Mouse (Mus musculus) forebrain, embryonic 12.5 days (tissue): ENCODE results near the gene Tpgs1. TPM values are rescaled to one million over a fixed set of nuclear protein-coding genes. Genes with fewer than 3 reads are reported as not detected.

ENCODE experiments used
- ATAC-seq: fragments of 200-750 bp; cut with Nextera tagmentation; 2 replicates; pipeline ENCODE4 v1.8.0; 2017; ENCODE audit warnings: moderate TSS enrichment; ENCODE audit not compliant: low FRiP score
- H3K27ac ChIP-seq: fragments of 300-500 bp; sonication (generic); 2 replicates; pipeline ENCODE4 v1.5.1; 2016; ENCODE audit warnings: mild to moderate bottlenecking
- H3K27me3 ChIP-seq: fragments of 300-500 bp; sonication (generic); 2 replicates; pipeline ENCODE4 v1.6.1; 2016; ENCODE audit warnings: mild to moderate bottlenecking
- H3K36me3 ChIP-seq: fragments of 300-500 bp; sonication (generic); replicated peaks from 2 replicates; pipeline ENCODE4 v1.6.1; 2016; ENCODE audit warnings: mild to moderate bottlenecking
- H3K4me1 ChIP-seq: fragments of 300-500 bp; sonication (generic); 2 replicates; pipeline ENCODE4 v1.6.1; 2016
- H3K4me2 ChIP-seq: fragments of 300-500 bp; sonication (generic); 2 replicates; pipeline ENCODE4 v1.6.1; 2016; ENCODE audit warnings: mild to moderate bottlenecking, moderate library complexity
- H3K4me3 ChIP-seq: fragments of 300-500 bp; sonication (generic); replicated peaks from 2 replicates; pipeline ENCODE4 v1.5.1; 2016; ENCODE audit warnings: mild to moderate bottlenecking
- H3K9ac ChIP-seq: fragments of 300-500 bp; sonication (generic); 2 replicates; pipeline ENCODE4 v1.6.1; 2016; ENCODE audit warnings: mild to moderate bottlenecking
- H3K9me3 ChIP-seq: fragments of 300-500 bp; sonication (generic); 2 replicates; pipeline ENCODE4 v1.6.1; 2016
- WGBS: fragments of 180-500 bp; shearing (Covaris S2); methylation state at CpG from one replicate; pipeline ENCODE4 v1.1.7; 2016; 5-methylcytosine and 5-hydroxymethylcytosine counted together
- polyA plus RNA-seq: library from polyadenylated mRNA; unstranded; fragments of >200 nt; fragmentation: Nextera tagmentation; extraction: Ambion mirVana; gene quantifications from 2 replicates; pipeline ENCODE4 v1.2.1, GENCODE M21; 2016

Tpgs1 gene
- polyA plus RNA-seq, 1 experiment from 2014 or later = 62.5 TPM

GRCm38 (mm10) chr10:79686219-79686618 lies 17.1 kb downstream of the Tpgs1 start:
- Histone ChIP-seq H3K27ac (no peak overlapping the region), H3K9ac (no peak overlapping the region), H3K4me2 (no peak overlapping the region), H3K4me1 (peaks cover 20% of the 10 kb centered on the region), H3K9me3 (no peaks in the 10 kb centered on the region), H3K27me3 (no peaks in the 10 kb centered on the region), H3K36me3 (peaks cover 61% of the 10 kb centered on the region), H3K4me3 (no peak overlapping the region)
- 90% methylated on average over 2 of the region's 2 CpGs for WGBS
- no peak for ATAC-seq

DNA sequence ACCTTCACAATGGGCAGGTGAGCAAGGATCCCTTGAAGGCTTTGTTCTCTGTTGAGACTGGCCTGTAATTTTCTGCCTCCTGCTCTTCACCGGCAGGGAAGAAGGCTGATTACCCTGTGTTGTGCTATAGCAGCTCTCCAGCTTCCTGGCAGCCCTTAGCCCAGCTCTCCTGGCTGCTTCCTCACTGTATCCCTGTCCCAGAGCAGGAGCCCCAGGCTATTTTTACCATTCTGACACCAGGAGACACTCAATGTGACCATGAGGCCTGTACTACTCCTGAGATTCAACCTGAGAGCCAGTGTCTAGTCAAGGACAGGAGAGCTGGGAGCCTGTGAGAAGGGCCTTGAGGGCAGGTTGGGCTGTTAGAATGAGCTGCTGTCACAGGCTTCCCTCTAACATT lies 17.5 kb downstream of the Tpgs1 start:
- H3K4me2 ChIP-seq = no peak overlapping the region
- no peak overlapping the region for H3K9ac ChIP-seq
- no peak for ATAC-seq
- H3K36me3 ChIP-seq = peaks cover 61% of the 10 kb centered on the region
- H3K27ac ChIP-seq = no peak overlapping the region
- H3K27me3 ChIP-seq = no peaks in the 10 kb centered on the region
- no peak overlapping the region for H3K4me3 ChIP-seq
- 88% methylated on average over 1 of the region's 1 CpGs for WGBS
- peaks cover 18% of the 10 kb centered on the region for H3K4me1 ChIP-seq
- H3K9me3 ChIP-seq = no peaks in the 10 kb centered on the region

GRCm38 (mm10) chr10:79687513-79687912 lies 18.3 kb downstream of the Tpgs1 start:
- Histone ChIP-seq H3K9me3 (no peaks in the 10 kb centered on the region), H3K36me3 (peaks cover 61% of the 10 kb centered on the region), H3K27ac (no peak overlapping the region), H3K4me2 (no peak overlapping the region), H3K4me1 (peaks cover 18% of the 10 kb centered on the region), H3K27me3 (no peaks in the 10 kb centered on the region), H3K4me3 (no peak overlapping the region), H3K9ac (no peak overlapping the region)
- WGBS = 95% methylated on average over 6 of the region's 6 CpGs
- ATAC-seq = no peak

GRCm38 (mm10) chr10:79688720-79689119 lies 19.6 kb downstream of the Tpgs1 start, which contains the start of gene Gzmm:
Gene Gzmm (plus strand): TSS chr10:79689020.
- H3K4me1 ChIP-seq = peaks cover 7% of the 10 kb centered on the region
- no peaks in the 10 kb centered on the region for H3K27me3 ChIP-seq
- no peaks in the 10 kb centered on the region for H3K9me3 ChIP-seq
- 91% methylated on average over 4 of the region's 4 CpGs for WGBS
- no peak within 1 kb of the TSS for H3K9ac ChIP-seq
- H3K27ac ChIP-seq = no peak within 1 kb of the TSS
- H3K4me3 ChIP-seq = no peak within 1 kb of the TSS
- peaks cover 61% of the 10 kb centered on the region for H3K36me3 ChIP-seq
- no peak within 1 kb of the TSS for H3K4me2 ChIP-seq
- no peak for ATAC-seq

GRCm38 (mm10) chr10:79689178-79689577 lies 20.0 kb downstream of the Tpgs1 start:
- Histone ChIP-seq H3K27me3 (no peaks in the 10 kb centered on the region), H3K36me3 (peaks cover 58% of the 10 kb centered on the region), H3K27ac (no peak overlapping the region), H3K4me3 (no peak overlapping the region), H3K4me2 (no peak overlapping the region), H3K4me1 (peaks cover 3% of the 10 kb centered on the region), H3K9ac (no peak overlapping the region), H3K9me3 (no peaks in the 10 kb centered on the region)
- no peak for ATAC-seq
- WGBS = 95% methylated on average over 3 of the region's 3 CpGs

DNA sequence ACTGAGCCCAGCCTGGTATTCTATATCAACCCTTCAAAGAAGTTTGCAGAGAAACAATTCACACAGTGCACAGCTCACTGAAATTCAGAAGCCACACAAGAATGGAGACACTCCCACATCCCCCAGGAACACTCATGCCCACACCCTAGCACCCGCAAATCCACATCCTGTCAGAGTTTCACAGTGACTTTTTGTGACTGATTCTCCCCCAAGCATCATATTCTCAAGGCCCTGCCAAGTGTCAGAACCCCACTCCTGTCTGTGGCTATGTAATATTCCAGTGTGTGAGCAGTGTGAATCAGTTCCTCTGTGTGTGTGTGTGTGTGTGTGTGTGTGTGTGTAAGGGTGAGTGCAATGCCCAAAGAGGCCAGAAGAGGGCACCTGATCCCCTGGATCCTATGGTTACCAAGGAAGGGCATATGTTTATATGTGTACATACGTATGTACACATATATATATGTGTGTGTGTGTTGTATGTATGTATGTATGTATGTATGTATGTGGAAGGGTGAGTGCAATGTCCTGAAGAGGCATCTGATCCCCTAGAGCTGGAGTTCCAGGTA lies 22.9 kb downstream of the Tpgs1 start:
- Histone ChIP-seq H3K4me3 (no peak overlapping the region), H3K9me3 (no peaks in the 10 kb centered on the region), H3K9ac (no peak overlapping the region), H3K27me3 (no peaks in the 10 kb centered on the region), H3K27ac (no peak overlapping the region), H3K4me2 (no peak overlapping the region), H3K4me1 (0 out of 2 replicates have a peak, but pooled peaks cover 2% of the 10 kb centered on the region), H3K36me3 (peaks cover 30% of the 10 kb centered on the region)
- WGBS = 93% methylated on average over 2 of the region's 2 CpGs
- no peak for ATAC-seq

GRCm38 (mm10) chr10:79693580-79694378 lies 24.6 kb downstream of the Tpgs1 start:
- Histone ChIP-seq H3K27ac (no peak overlapping the region), H3K9ac (no peak overlapping the region)
- ATAC-seq = no peak

GRCm38 (mm10) chr10:79694379-79694655 lies 25.1 kb downstream of the Tpgs1 start:
- WGBS = 88% methylated on average over 6 of the region's 6 CpGs
- no peak overlapping the region for H3K4me3 ChIP-seq
- no peak overlapping the region for H3K4me2 ChIP-seq
- no peak for ATAC-seq
- H3K36me3 ChIP-seq = peaks cover 8% of the 10 kb centered on the region
- H3K9me3 ChIP-seq = no peaks in the 10 kb centered on the region
- no peaks in the 10 kb centered on the region for H3K27me3 ChIP-seq
- H3K27ac ChIP-seq = no peak overlapping the region
- H3K4me1 ChIP-seq = 0 out of 2 replicates have a peak, but pooled peaks cover 2% of the 10 kb centered on the region
- no peak overlapping the region for H3K9ac ChIP-seq

More at GRCm38 (mm10) chr10:79693580-79694378, 24.6 kb downstream of the Tpgs1 start:
- Histone ChIP-seq H3K4me1 (0 out of 2 replicates have a peak, but pooled peaks cover 2% of the 10 kb centered on the region), H3K9me3 (no peaks in the 10 kb centered on the region), H3K27me3 (no peaks in the 10 kb centered on the region), H3K36me3 (peaks cover 13% of the 10 kb centered on the region), H3K4me2 (no peak overlapping the region), H3K4me3 (no peak overlapping the region)
- WGBS = 78% methylated on average over 12 of the region's 12 CpGs

- Histone ChIP-seq H3K9ac (peak overlapping the region; percentile 13; the same call in 1 of the 2 replicates), H3K27me3 (no peaks in the 10 kb centered on the region), H3K4me2 (no peak overlapping the region), H3K36me3 (no peaks in the 10 kb centered on the region), H3K27ac (no peak overlapping the region), H3K4me3 (no peak overlapping the region), H3K9me3 (no peaks in the 10 kb centered on the region), H3K4me1 (0 out of 2 replicates have a peak, but pooled peaks cover 2% of the 10 kb centered on the region)
- ATAC-seq = 0 out of 2 replicates have a peak, but pooled peaks have one; percentile 59
- WGBS = 64% methylated on average over 13 of the region's 13 CpGs
Measured at GRCm38 (mm10) chr10:79695231-79696128, 26.3 kb downstream of the Tpgs1 start.

DNA sequence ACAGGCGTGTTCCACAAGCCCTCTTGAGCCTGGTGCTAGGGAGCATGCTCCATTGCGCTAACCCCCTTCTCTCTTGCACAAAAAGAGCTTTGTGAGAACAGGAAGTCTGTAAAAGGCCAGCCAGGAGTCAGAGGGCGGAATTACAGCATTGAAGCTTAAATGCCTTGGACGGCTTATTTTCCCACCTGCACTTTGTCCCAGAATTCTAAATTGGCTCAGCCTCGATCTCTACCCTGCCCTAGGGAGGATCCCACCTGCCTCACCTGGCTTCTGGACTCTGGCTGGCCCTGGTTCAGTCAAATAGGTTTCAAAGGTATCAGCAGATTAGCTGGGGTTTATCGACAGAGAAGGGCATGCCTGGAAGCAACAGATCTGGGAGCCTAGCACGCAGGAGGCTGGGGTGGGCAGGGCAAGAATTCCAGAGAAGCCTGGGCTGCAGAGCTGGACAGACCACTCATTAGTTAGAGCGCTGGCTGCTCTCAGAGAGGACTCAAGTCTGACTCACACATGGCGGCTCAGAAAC lies 27.0 kb downstream of the Tpgs1 start:
- no peak for ATAC-seq
- no peaks in the 10 kb centered on the region for H3K36me3 ChIP-seq
- no peak overlapping the region for H3K4me2 ChIP-seq
- H3K4me3 ChIP-seq = no peak overlapping the region
- H3K9me3 ChIP-seq = no peaks in the 10 kb centered on the region
- H3K27ac ChIP-seq = 0 out of 2 replicates have a peak overlapping the region, but pooled peaks have one; percentile 25
- 0 out of 2 replicates have a peak, but pooled peaks cover 3% of the 10 kb centered on the region for H3K4me1 ChIP-seq
- WGBS = 67% methylated on average over 9 of the region's 9 CpGs
- H3K27me3 ChIP-seq = no peaks in the 10 kb centered on the region
- H3K9ac ChIP-seq = peak overlapping the region; percentile 13; the same call in 1 of the 2 replicates

DNA sequence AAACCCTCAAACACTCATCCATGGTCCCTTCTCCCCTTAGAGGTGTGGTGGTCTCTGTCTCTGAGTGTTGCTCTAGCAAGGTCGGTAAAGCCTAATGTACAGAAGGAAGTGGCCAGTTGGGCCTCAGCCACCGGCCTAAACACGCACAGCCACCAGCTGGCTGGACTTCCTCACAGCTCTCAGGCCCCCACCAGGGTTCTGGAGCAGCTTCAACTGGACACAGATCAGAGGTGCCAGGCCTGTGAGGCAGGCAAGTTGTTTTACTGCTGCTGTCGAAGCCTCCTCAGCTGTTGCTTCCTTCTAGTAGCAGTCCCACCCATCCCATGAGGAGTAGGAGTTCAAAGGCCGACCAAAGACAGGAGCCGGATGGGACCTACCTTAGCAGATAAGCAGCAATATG lies 28.7 kb downstream of the Tpgs1 start:
- Histone ChIP-seq H3K4me3 (no peak overlapping the region), H3K27ac (no peak overlapping the region), H3K36me3 (no peaks in the 10 kb centered on the region), H3K9me3 (no peaks in the 10 kb centered on the region), H3K4me1 (0 out of 2 replicates have a peak, but pooled peaks cover 6% of the 10 kb centered on the region), H3K4me2 (no peak overlapping the region), H3K9ac (no peak overlapping the region), H3K27me3 (no peaks in the 10 kb centered on the region)
- 91% methylated on average over 6 of the region's 6 CpGs for WGBS
- no peak for ATAC-seq

GRCm38 (mm10) chr10:79698459-79698858 lies 29.3 kb downstream of the Tpgs1 start:
- Histone ChIP-seq H3K9me3 (no peaks in the 10 kb centered on the region), H3K27me3 (no peaks in the 10 kb centered on the region), H3K4me1 (0 out of 2 replicates have a peak, but pooled peaks cover 6% of the 10 kb centered on the region), H3K36me3 (no peaks in the 10 kb centered on the region), H3K27ac (no peak overlapping the region), H3K4me2 (no peak overlapping the region), H3K4me3 (no peak overlapping the region), H3K9ac (no peak overlapping the region)
- WGBS = 98% methylated on average over 6 of the region's 6 CpGs
- no peak for ATAC-seq
